Mouse (Mus musculus): ENCODE measurements around the gene 0610012G03Rik. TPM values are rescaled to one million over a fixed set of nuclear protein-coding genes. Genes with fewer than 3 reads are reported as not detected.

0610012G03Rik gene
- total RNA-seq, 1 experiment, result 27.8 TPM

DNA sequence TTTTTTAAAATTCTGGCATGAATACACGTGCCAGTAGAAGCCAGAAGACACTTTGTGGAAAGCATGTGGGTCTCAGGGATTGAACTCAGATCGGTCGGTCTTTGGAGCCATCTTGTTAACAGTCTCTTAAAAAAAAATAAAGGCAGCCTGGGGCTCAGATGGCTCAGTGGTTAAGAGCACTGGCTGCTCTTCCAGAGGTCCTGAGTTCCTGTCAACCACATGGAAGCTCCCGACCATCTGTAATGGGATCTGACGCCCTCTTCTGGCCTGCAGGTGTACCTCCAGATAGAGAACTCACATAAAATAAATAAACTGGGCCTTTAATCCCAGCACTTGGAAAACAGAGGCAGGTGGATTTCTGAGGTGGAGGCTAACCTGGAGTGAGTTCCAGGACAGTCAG is 32.7 kb upstream of the 0610012G03Rik start:
- H3K9me3 ChIP-seq (ENCODE audit: control insufficient read depth, insufficient read depth, low read depth, low read length), result no peaks in the 10 kb centered on the region
- peaks cover 3% of the 10 kb centered on the region; the same call in 1 of the 2 replicates for H3K36me3 ChIP-seq (ENCODE audit: control insufficient read depth, insufficient read depth, low read length, poor library complexity, severe bottlenecking)
- 0 out of 4 replicates have a peak, but pooled peaks cover 0 to 3% of the 10 kb centered on the region in 2 experiments for H3K4me1 ChIP-seq (ENCODE audit: control insufficient read depth in 2 of 2, insufficient read depth in 2 of 2, low read length in 2 of 2, poor library complexity in 1 of 2)
- no peak overlapping the region for H3K9ac ChIP-seq (ENCODE audit: insufficient read depth, low read depth, low read length, poor library complexity, severe bottlenecking)
- TF ChIP-seq HCFC1 (IDR thresholded peaks at IDR 0.05; ENCODE audit: borderline replicate concordance, insufficient read depth, low read length) (no peak), ZNF384 (IDR thresholded peaks at IDR 0.05; ENCODE audit: low read depth, low read length) (no peak), CHD2 (IDR thresholded peaks at IDR 0.05; ENCODE audit: low read depth, low read length) (no peak), ZC3H11A (IDR thresholded peaks at IDR 0.05; ENCODE audit: borderline replicate concordance, low read depth, low read length) (no peak), MAFK (IDR thresholded peaks at IDR 0.05; ENCODE audit: insufficient read depth, low read depth, low read length) (no peak)
- no peak overlapping the region for H3K27ac ChIP-seq (ENCODE audit: insufficient read depth, low read depth, low read length, poor library complexity, severe bottlenecking)
- DNase-seq (ENCODE audit: low read depth, low spot score), result no peak
- in situ Hi-C loops (cut with MboI; ENCODE audit: low sequenced_read_pairs in 2 of 2, unreplicated experiment in 2 of 2), result no loop called here
- no peak overlapping the region for H3K4me3 ChIP-seq (ENCODE audit: insufficient read depth in 1 of 2, low read depth in 1 of 2, low read length in 2 of 2, poor library complexity in 1 of 2, severe bottlenecking in 1 of 2)

DNA sequence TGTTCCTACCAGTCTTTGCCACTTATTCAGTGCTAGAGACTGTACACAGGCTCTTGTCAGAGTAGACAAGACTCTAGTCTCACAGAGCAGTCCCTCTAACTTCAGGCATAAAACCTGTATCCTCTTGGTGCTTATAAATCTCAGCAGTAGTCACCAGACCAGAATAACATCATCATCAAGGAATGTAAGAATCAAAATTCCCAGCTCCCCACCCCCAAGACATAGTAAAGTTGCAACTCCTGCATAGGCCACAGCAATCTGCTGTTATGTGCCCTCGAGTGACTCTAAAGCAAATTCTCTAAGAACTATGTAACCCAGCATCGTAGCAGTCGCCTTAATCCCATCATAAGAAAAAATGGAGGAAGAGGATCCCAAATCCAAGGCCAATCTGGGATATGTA is 31.2 kb upstream of the 0610012G03Rik start:
- Histone ChIP-seq H3K4me3 (ENCODE audit: insufficient read depth in 1 of 2, low read depth in 1 of 2, low read length in 2 of 2, poor library complexity in 1 of 2, severe bottlenecking in 1 of 2) (no peak overlapping the region), H3K36me3 (ENCODE audit: control insufficient read depth, insufficient read depth, low read length, poor library complexity, severe bottlenecking) (peaks cover 5% of the 10 kb centered on the region; the same call in 1 of the 2 replicates), H3K9ac (ENCODE audit: insufficient read depth, low read depth, low read length, poor library complexity, severe bottlenecking) (no peak overlapping the region), H3K4me1 (ENCODE audit: control insufficient read depth in 2 of 2, insufficient read depth in 2 of 2, low read length in 2 of 2, poor library complexity in 1 of 2) (0 out of 4 replicates have a peak, but pooled peaks cover 0 to 3% of the 10 kb centered on the region in 2 experiments), H3K9me3 (ENCODE audit: control insufficient read depth, insufficient read depth, low read depth, low read length) (no peaks in the 10 kb centered on the region), H3K27ac (ENCODE audit: insufficient read depth, low read depth, low read length, poor library complexity, severe bottlenecking) (no peak overlapping the region)
- TF ChIP-seq ZC3H11A (IDR thresholded peaks at IDR 0.05; ENCODE audit: borderline replicate concordance, low read depth, low read length), result no peak
- no peak for TF ChIP-seq HCFC1 (IDR thresholded peaks at IDR 0.05; ENCODE audit: borderline replicate concordance, insufficient read depth, low read length)
- TF ChIP-seq MAFK (IDR thresholded peaks at IDR 0.05; ENCODE audit: insufficient read depth, low read depth, low read length), result no peak
- no peak for TF ChIP-seq CHD2 (IDR thresholded peaks at IDR 0.05; ENCODE audit: low read depth, low read length)
- no peak for TF ChIP-seq ZNF384 (IDR thresholded peaks at IDR 0.05; ENCODE audit: low read depth, low read length)
- no peak for DNase-seq (ENCODE audit: low read depth, low spot score)
- in situ Hi-C loops (cut with MboI; ENCODE audit: low sequenced_read_pairs in 2 of 2, unreplicated experiment in 2 of 2), result no loop called here

DNA sequence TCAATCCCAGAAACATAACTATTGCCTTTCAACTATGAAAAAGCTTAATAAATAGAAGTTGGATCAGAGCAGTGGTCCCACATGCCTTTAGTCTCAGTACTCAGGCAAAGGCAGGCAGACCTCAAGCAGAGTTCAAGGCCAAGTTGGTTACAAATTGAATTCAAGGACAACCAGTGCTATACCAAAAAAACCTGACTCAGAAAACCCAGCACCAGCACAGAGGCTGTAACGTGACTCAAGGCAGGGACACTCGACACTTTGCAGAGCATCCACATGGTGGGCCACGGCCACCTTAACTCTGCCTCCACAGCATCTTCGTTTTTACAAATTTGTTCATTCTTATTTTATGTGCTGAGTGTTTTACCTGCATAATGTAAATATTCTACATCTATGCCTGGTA is 27.0 kb upstream of the 0610012G03Rik start:
- TF ChIP-seq CHD2 (IDR thresholded peaks at IDR 0.05; ENCODE audit: low read depth, low read length) (no peak), HCFC1 (IDR thresholded peaks at IDR 0.05; ENCODE audit: borderline replicate concordance, insufficient read depth, low read length) (no peak), ZC3H11A (IDR thresholded peaks at IDR 0.05; ENCODE audit: borderline replicate concordance, low read depth, low read length) (no peak), ZNF384 (IDR thresholded peaks at IDR 0.05; ENCODE audit: low read depth, low read length) (no peak), MAFK (IDR thresholded peaks at IDR 0.05; ENCODE audit: insufficient read depth, low read depth, low read length) (no peak)
- Histone ChIP-seq H3K27ac (ENCODE audit: insufficient read depth, low read depth, low read length, poor library complexity, severe bottlenecking) (no peak overlapping the region), H3K4me1 (ENCODE audit: control insufficient read depth in 2 of 2, insufficient read depth in 2 of 2, low read length in 2 of 2, poor library complexity in 1 of 2) (no peaks in the 10 kb centered on the region; a peak in 1 of 4 replicates), H3K9me3 (ENCODE audit: control insufficient read depth, insufficient read depth, low read depth, low read length) (no peaks in the 10 kb centered on the region), H3K4me3 (ENCODE audit: insufficient read depth in 1 of 2, low read depth in 1 of 2, low read length in 2 of 2, poor library complexity in 1 of 2, severe bottlenecking in 1 of 2) (no peak overlapping the region), H3K9ac (ENCODE audit: insufficient read depth, low read depth, low read length, poor library complexity, severe bottlenecking) (no peak overlapping the region), H3K36me3 (ENCODE audit: control insufficient read depth, insufficient read depth, low read length, poor library complexity, severe bottlenecking) (peaks cover 4% of the 10 kb centered on the region; the same call in 1 of the 2 replicates)
- in situ Hi-C loops (cut with MboI; ENCODE audit: low sequenced_read_pairs in 2 of 2, unreplicated experiment in 2 of 2), result no loop called here
- DNase-seq (ENCODE audit: low read depth, low spot score), result no peak

DNA sequence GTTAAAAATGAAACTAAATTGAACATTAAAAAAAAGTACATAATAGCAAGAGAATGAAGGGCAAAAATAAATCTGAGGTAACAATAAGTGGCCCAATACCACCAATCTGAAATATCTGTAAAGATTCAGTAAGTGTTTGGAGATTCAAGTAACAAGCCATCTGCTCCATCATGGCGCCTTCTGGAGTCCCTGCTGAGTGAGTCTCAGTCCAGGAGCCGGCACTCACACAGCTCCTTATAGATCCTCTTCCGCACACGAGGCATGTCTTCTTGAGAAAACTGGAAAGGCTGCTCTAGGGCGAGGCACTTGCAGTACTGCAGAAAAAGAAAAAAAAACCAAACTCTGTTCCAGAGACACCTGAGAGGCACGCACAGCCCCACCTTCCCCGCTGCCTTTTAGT is 14.9 kb upstream of the 0610012G03Rik start:
- in situ Hi-C loops (cut with MboI; ENCODE audit: low sequenced_read_pairs in 2 of 2, unreplicated experiment in 2 of 2), result no loop called here
- Histone ChIP-seq H3K4me1 (ENCODE audit: control insufficient read depth in 2 of 2, insufficient read depth in 2 of 2, low read length in 2 of 2, poor library complexity in 1 of 2) (peaks cover 0 to 2% of the 10 kb centered on the region in 2 experiments; a peak in 1 of 4 replicates), H3K9me3 (ENCODE audit: control insufficient read depth, insufficient read depth, low read depth, low read length) (no peaks in the 10 kb centered on the region), H3K27ac (ENCODE audit: insufficient read depth, low read depth, low read length, poor library complexity, severe bottlenecking) (no peak overlapping the region), H3K4me3 (ENCODE audit: insufficient read depth in 1 of 2, low read depth in 1 of 2, low read length in 2 of 2, poor library complexity in 1 of 2, severe bottlenecking in 1 of 2) (no peak overlapping the region), H3K9ac (ENCODE audit: insufficient read depth, low read depth, low read length, poor library complexity, severe bottlenecking) (no peak overlapping the region; the same call in 1 of the 2 replicates), H3K36me3 (ENCODE audit: control insufficient read depth, insufficient read depth, low read length, poor library complexity, severe bottlenecking) (peaks cover 19% of the 10 kb centered on the region)
- DNase-seq (ENCODE audit: low read depth, low spot score), result no peak
- TF ChIP-seq MAFK (IDR thresholded peaks at IDR 0.05; ENCODE audit: insufficient read depth, low read depth, low read length), result no peak
- TF ChIP-seq HCFC1 (IDR thresholded peaks at IDR 0.05; ENCODE audit: borderline replicate concordance, insufficient read depth, low read length), result no peak

DNA sequence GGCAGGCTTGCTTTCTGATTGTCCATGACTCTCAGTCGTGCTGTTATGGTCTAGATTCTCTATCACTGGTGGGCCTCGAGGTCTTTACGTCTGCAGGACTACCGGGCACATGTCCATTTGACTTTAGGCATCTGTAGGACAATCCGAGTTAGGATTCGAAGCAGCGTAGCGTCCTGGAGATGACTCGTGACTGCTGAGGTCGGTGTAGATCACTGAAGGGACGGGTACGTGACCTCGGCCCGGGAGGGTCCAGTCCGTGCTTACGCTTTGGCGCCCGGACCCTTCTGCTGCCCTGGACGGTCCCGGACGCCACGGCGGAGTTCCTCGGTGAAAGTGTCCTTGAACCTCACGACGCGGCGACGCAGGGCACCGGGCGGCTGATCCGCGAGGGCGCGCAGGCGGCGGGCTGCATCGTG is 385 bp downstream of the 0610012G03Rik start:
- in situ Hi-C loops (cut with MboI; ENCODE audit: low sequenced_read_pairs in 2 of 2, unreplicated experiment in 2 of 2), result no loop called here
- TF ChIP-seq MAFK (IDR thresholded peaks at IDR 0.05; ENCODE audit: insufficient read depth, low read depth, low read length), result no peak
- Histone ChIP-seq H3K9me3 (ENCODE audit: control insufficient read depth, insufficient read depth, low read depth, low read length) (no peaks in the 10 kb centered on the region), H3K36me3 (ENCODE audit: control insufficient read depth, insufficient read depth, low read length, poor library complexity, severe bottlenecking) (peaks cover 2% of the 10 kb centered on the region; the same call in 1 of the 2 replicates), H3K4me3 (ENCODE audit: insufficient read depth in 1 of 2, low read depth in 1 of 2, low read length in 2 of 2, poor library complexity in 1 of 2, severe bottlenecking in 1 of 2) (peak overlapping the region; percentile 90 to 99), H3K9ac (ENCODE audit: insufficient read depth, low read depth, low read length, poor library complexity, severe bottlenecking) (peak overlapping the region; percentile 86), H3K27ac (ENCODE audit: insufficient read depth, low read depth, low read length, poor library complexity, severe bottlenecking) (peak overlapping the region; percentile 38), H3K4me1 (ENCODE audit: control insufficient read depth in 2 of 2, insufficient read depth in 2 of 2, low read length in 2 of 2, poor library complexity in 1 of 2) (peaks cover 2 to 8% of the 10 kb centered on the region in 2 experiments; a peak in 1 of 4 replicates)
- no peak for DNase-seq (ENCODE audit: low read depth, low spot score)

Data from ES-E14 (cell line).